ENCODE assay signal across 12 mouse cellular contexts in the genomic region with DNA sequence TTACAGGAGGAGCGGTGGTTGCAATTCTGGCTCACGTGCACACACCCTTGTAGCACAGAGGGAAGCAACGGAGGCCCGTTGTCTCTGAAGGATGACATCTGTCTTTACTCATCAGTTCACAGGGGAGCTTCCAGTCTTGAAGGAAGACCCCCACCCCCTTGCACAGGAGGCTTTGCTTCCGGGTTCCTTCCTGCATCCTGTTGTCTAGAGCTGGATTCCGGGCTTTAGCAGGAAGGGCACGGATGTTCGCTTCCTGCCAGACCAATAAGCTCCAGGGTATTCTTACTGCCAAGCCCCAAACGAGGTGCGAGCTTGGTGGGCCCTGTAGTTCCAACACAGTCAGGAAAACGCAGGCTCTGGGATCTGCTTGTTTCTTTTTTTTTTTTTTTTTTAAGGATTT. TPM values are rescaled to one million over a fixed set of nuclear protein-coding genes. Genes with fewer than 3 reads are reported as not detected.
A peak's percentile ranks its signal among the peaks of the same experiment; 100 is the strongest.
DNase-seq lines count a peak whose midpoint lies in the region; ATAC-seq and TF ChIP-seq lines count a peak whose summit lies in the region.
"Had no signal": no experiment of that assay in that cellular context is flagged by ENCODE, and none has a peak within 500 bp of the region (broad histone marks: within the 10 kb centered on the region; RNA-seq: fewer than 3 reads in every experiment).

No protein-coding gene starts in this region.

- DNase-seq in embryo, embryonic 10.5 days (ENCODE audit: low spot score), result peak; percentile 28
- DNase-seq in embryo, embryonic 10 days (ENCODE audit: low spot score), result no peak
- DNase-seq in midbrain, embryonic 11.5 days (ENCODE audit: low spot score, missing footprints), result peak; percentile 88
- no peak for DNase-seq in midbrain, embryonic 10.5 days (ENCODE audit: low spot score)
- peak; percentile 63 for DNase-seq in lung, postnatal 36 days
- DNase-seq in spleen, postnatal 14 days (ENCODE audit: low spot score in 2 of 2), result no peak
- DNase-seq in cerebellum, adult 2 months, result no peak
- DNase-seq: right cerebral cortex, postnatal 25 days had no signal

- H3K4me1 ChIP-seq in midbrain, embryonic 11.5 days (ENCODE audit: control insufficient read depth, insufficient read depth, low read length), result no peaks in the 10 kb centered on the region
- H3K4me1 ChIP-seq in midbrain, embryonic 10.5 days, result no peaks in the 10 kb centered on the region
- no peaks in the 10 kb centered on the region for H3K4me1 ChIP-seq in kidney, embryonic 15.5 days
- no peaks in the 10 kb centered on the region for H3K4me1 ChIP-seq in cerebellum, adult 2 months (ENCODE audit: control insufficient read depth, insufficient read depth, low read length)
- H3K4me1 ChIP-seq: liver, embryonic 15.5 days had no signal

- TF ChIP-seq CTCF in cerebellum, adult 2 months (IDR thresholded peaks at IDR 0.05; ENCODE audit: borderline replicate concordance, insufficient read depth, low read depth, low read length), result no peak

- no peaks in the 10 kb centered on the region for H3K36me3 ChIP-seq in midbrain, embryonic 11.5 days (ENCODE audit: control insufficient read depth, insufficient read depth, low read length)
- H3K36me3 ChIP-seq in midbrain, embryonic 10.5 days, result no peaks in the 10 kb centered on the region
- H3K36me3 ChIP-seq in kidney, embryonic 15.5 days, result no peaks in the 10 kb centered on the region
- H3K36me3 ChIP-seq: liver, embryonic 15.5 days had no signal

- TF ChIP-seq POLR2A in cerebellum, adult 2 months (IDR thresholded peaks at IDR 0.05; ENCODE audit: borderline replicate concordance, insufficient read depth, low read length), result no peak

- no peaks in the 10 kb centered on the region; the same call in 1 of the 2 replicates for H3K9me3 ChIP-seq in midbrain, embryonic 11.5 days (ENCODE audit: control insufficient read depth, low read length)
- H3K9me3 ChIP-seq in midbrain, embryonic 10.5 days (replicated peaks), result no peaks in the 10 kb centered on the region
- no peaks in the 10 kb centered on the region for H3K9me3 ChIP-seq in kidney, embryonic 15.5 days (replicated peaks)
- H3K9me3 ChIP-seq: forebrain, embryonic 13.5 days; liver, embryonic 15.5 days had no signal

- ATAC-seq in midbrain, embryonic 11.5 days (ENCODE audit: low FRiP score), result no peak
- ATAC-seq in kidney, embryonic 15.5 days (replicated peaks; ENCODE audit: low FRiP score), result no peak
- ATAC-seq: forebrain, embryonic 13.5 days had no signal

- H3K9ac ChIP-seq in midbrain, embryonic 11.5 days (ENCODE audit: low read length), result no peak overlapping the region
- H3K9ac ChIP-seq in kidney, embryonic 15.5 days, result no peak overlapping the region
- H3K9ac ChIP-seq: forebrain, embryonic 13.5 days; liver, embryonic 15.5 days had no signal

- H3K27me3 ChIP-seq in midbrain, embryonic 11.5 days (ENCODE audit: control insufficient read depth, insufficient read depth, low read length), result no peaks in the 10 kb centered on the region; the same call in 1 of the 2 replicates
- H3K27me3 ChIP-seq in midbrain, embryonic 10.5 days (ENCODE audit: low read depth, poor library complexity, severe bottlenecking), result peaks cover 17% of the 10 kb centered on the region
- 0 out of 2 replicates have a peak, but pooled peaks cover 9% of the 10 kb centered on the region for H3K27me3 ChIP-seq in kidney, embryonic 15.5 days
- H3K27me3 ChIP-seq in cerebellum, adult 2 months (ENCODE audit: control insufficient read depth, insufficient read depth, low read length), result no peaks in the 10 kb centered on the region; the same call in 1 of the 2 replicates

- H3K4me3 ChIP-seq in midbrain, embryonic 11.5 days (ENCODE audit: low read depth, low read length), result no peak overlapping the region
- H3K4me3 ChIP-seq in midbrain, embryonic 10.5 days, result no peak overlapping the region
- H3K4me3 ChIP-seq in kidney, embryonic 15.5 days (replicated peaks), result no peak overlapping the region
- H3K4me3 ChIP-seq in cerebellum, adult 2 months (replicated peaks; ENCODE audit: insufficient read depth, low read depth, low read length), result no peak overlapping the region
- H3K4me3 ChIP-seq: forebrain, embryonic 13.5 days; layer of hippocampus, adult 2 months; liver, embryonic 15.5 days had no signal

- H3K4me2 ChIP-seq in midbrain, embryonic 11.5 days, result no peak overlapping the region
- no peak overlapping the region for H3K4me2 ChIP-seq in kidney, embryonic 15.5 days
- H3K4me2 ChIP-seq: forebrain, embryonic 13.5 days; liver, embryonic 15.5 days had no signal

- 81% methylated on average over 11 of the region's 11 CpGs for WGBS in midbrain, embryonic 11.5 days
- 79% methylated on average over 11 of the region's 11 CpGs for WGBS in midbrain, embryonic 10.5 days
- WGBS in kidney, embryonic 15.5 days, result 76% methylated on average over 11 of the region's 11 CpGs
- WGBS in cerebellum, adult 2 months, result 65% methylated on average over 11 of the region's 11 CpGs

- H3K27ac ChIP-seq in midbrain, embryonic 11.5 days (ENCODE audit: low read depth, low read length), result no peak overlapping the region
- no peak overlapping the region for H3K27ac ChIP-seq in midbrain, embryonic 10.5 days (replicated peaks)
- 0 out of 2 replicates have a peak overlapping the region, but pooled peaks have one; percentile 41 for H3K27ac ChIP-seq in kidney, embryonic 15.5 days
- H3K27ac ChIP-seq in cerebellum, adult 2 months (ENCODE audit: insufficient read depth, low read length), result no peak overlapping the region
- H3K27ac ChIP-seq: forebrain, embryonic 13.5 days; layer of hippocampus, adult 2 months; liver, embryonic 15.5 days had no signal

RNA-seq across cellular contexts. Expression of a gene that starts 16.8 kb away (rescaled TPM):
- 12.3 and 13.2 TPM in 2 replicates for polyA plus RNA-seq in midbrain, embryonic 11.5 days (2014; fragmentation: Nextera tagmentation; extraction: Ambion mirVana)
- 5.7 and 7.6 TPM in 2 replicates for polyA plus RNA-seq in midbrain, embryonic 10.5 days (2016; fragmentation: Nextera tagmentation; extraction: Ambion mirVana)
- polyA plus RNA-seq in kidney, embryonic 15.5 days (2015; fragmentation: Nextera tagmentation; extraction: Ambion mirVana), result 6.0 and 7.4 TPM in 2 replicates
- polyA plus RNA-seq in cerebellum, adult 2 months (2012; rRNA removed), result 16.3 and 16.6 TPM in 2 replicates

RNA-seq across cellular contexts. Expression of a gene that starts 17.8 kb away (rescaled TPM):
- polyA plus RNA-seq in midbrain, embryonic 11.5 days (2014; fragmentation: Nextera tagmentation; extraction: Ambion mirVana), result 23.2 and 25.3 TPM in 2 replicates
- polyA plus RNA-seq in midbrain, embryonic 10.5 days (2016; fragmentation: Nextera tagmentation; extraction: Ambion mirVana), result 43.1 and 51.7 TPM in 2 replicates
- polyA plus RNA-seq in kidney, embryonic 15.5 days (2015; fragmentation: Nextera tagmentation; extraction: Ambion mirVana), result 31.5 and 33.9 TPM in 2 replicates
- 18.5 and 19.0 TPM in 2 replicates for polyA plus RNA-seq in cerebellum, adult 2 months (2012; rRNA removed)

RNA-seq across cellular contexts. Expression of a gene that starts 59.0 kb away (rescaled TPM):
- 43.0 and 53.9 TPM in 2 replicates for polyA plus RNA-seq in midbrain, embryonic 11.5 days (2014; fragmentation: Nextera tagmentation; extraction: Ambion mirVana)
- polyA plus RNA-seq in midbrain, embryonic 10.5 days (2016; fragmentation: Nextera tagmentation; extraction: Ambion mirVana), result 45.5 and 46.0 TPM in 2 replicates
- 39.8 and 45.1 TPM in 2 replicates for polyA plus RNA-seq in kidney, embryonic 15.5 days (2015; fragmentation: Nextera tagmentation; extraction: Ambion mirVana)
- polyA plus RNA-seq in cerebellum, adult 2 months (2012; rRNA removed), result 75.3 and 76.2 TPM in 2 replicates

Comparison
In these comparisons a context has a peak if more than half of its experiments do, and no peak if none do; other contexts are left out.
1. DNase-seq: peak in embryo, embryonic 10.5 days (single experiment), midbrain, embryonic 11.5 days (single experiment) and lung, postnatal 36 days (single experiment); none in embryo, embryonic 10 days (single experiment), midbrain, embryonic 10.5 days (single experiment), spleen, postnatal 14 days (0 of 2) and cerebellum, adult 2 months (0 of 2).